Mouse (Mus musculus) c-Kit-positive CD71-negative TER-119-negative erythroid progenitor cells, embryonic 14.5 days (primary cell): ENCODE data around the gene Ripk1.
"Not testable (repeated sequence)": the region's sequence is repeated elsewhere in the genome, so short reads cannot be mapped to it uniquely, and the experiment has no call there.

Source experiments
- DNase-seq: peaks from one replicate; pipeline ENCODE4 v3.0.0-alpha.2; 2013; ENCODE audit warnings: low read depth

The Ripk1 gene

DNA sequence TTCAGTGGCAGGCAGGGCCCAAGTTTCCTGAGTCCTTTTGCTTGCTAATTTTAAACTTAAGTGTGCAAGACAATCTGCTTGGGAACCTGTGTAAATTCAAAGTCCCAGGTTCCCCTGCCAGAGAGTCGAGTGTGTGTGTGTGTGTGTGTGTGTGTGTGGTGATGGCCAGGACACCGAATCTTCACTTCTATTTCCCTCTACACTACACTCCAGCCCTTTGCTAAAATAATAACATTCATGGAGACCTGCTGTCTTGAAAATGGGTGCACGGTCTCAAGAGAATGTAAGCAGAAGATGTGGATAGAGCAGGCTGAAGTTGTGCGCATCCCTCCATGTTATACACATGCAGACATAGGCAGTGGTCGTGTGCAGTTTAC lies 35.9 kb downstream of the Ripk1 start:
- DNase-seq = no peak

DNA sequence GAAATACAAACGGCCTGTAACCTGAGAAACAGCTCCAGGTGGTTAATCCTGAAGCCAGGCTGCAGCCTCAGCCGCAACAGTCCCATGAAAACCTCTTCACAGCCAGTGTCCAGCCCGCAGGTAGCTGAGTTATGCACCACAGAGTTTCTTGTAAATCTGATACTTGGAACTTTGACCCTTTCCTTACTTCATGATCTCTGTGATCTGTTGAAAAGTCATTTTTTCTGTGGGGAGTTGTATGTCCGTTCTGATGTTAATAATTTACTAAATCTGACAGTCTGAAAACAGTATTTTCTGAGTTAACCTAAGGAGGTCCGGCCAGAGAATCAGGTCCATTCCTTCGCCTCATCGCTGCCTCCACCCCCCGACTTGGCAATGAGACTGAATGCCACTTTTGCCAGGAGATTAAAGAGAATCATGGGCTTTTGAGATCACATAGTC lies 36.8 kb downstream of the Ripk1 start:
- DNase-seq = no peak

DNA sequence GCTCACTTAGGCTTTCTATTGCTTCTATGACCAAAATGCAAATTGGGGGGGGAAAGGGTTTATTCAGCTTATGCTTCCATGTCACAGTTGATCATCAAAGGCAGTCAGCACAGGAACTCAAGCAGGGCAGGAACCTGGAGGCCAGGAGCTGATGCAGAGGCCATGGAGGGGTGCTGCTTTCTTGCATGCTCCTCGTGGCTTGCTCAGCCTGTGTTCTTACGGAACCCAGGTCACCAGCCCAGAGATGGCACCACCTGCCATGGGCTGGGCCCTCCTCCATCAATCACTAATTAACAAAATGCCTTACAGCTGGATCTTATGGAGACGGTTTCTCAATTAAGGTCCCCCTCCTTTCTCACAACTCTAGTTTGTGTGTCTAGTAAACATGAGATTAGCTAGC lies 37.9 kb downstream of the Ripk1 start:
- DNase-seq = no peak

DNA sequence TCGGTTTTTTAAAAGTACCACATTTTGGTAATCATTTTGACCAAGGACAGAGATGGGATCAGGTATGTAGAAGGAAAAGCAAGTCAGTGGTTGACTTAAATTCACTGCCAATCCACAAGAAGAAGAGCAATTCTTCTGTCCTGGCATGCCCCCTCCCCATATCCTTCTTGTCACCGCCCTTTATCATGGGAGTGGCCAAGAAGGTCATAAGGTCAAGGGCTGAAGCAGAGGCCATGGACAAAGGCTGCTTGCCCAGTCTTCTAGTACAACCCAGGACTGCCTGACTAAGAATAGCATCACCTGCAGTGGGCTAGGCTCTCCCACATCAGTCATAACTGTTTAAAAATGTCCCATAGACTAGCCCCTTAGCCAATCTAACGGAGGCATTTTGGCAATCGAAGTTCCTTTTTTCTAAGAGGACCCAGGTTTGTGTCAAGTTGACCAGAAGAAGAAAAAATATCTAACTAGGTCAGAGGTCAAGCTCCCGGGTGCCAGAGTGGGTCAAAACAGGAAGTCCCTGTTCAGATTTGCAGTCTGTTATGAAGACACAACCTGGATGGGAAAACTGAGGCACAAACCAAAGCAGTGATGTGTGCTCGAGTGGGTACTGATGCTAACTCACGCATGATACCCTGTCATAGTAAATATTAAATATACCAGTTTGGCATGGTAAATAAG lies 41.7 kb downstream of the Ripk1 start:
- no peak for DNase-seq

DNA sequence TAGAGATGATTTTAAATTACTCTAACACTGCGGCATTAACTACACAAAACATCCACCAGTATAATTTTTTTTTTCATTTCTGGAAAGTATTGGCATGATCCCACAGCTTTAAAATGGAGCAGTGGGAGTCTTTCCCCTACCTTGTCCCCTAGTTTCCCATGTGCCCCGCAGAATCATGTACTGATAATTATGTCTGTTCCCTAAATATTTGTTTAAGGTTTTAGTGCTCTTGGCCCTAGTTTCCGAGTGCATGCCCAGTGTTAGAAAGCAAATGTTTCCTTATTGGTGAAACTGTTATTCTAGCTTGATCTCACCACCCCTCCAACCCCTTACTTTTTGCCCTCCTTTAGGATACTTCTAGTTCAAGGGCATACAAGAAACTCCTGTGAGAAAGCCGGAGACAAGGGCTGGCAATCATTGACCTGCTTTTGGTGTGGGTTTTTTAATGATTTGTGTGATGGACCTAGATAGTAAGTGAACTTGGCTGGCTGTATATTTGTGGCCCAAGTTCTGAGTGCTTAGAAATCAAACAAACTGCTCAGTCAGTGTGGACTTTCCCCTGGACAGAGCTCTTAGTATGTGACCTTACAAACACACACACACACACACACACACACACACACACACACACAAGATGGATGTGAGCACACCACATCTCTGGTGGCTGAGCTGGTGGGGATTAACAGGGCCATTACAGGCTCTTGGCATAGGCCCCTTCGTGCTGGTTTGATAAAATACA lies 43.5 kb downstream of the Ripk1 start:
- DNase-seq = no peak

DNA sequence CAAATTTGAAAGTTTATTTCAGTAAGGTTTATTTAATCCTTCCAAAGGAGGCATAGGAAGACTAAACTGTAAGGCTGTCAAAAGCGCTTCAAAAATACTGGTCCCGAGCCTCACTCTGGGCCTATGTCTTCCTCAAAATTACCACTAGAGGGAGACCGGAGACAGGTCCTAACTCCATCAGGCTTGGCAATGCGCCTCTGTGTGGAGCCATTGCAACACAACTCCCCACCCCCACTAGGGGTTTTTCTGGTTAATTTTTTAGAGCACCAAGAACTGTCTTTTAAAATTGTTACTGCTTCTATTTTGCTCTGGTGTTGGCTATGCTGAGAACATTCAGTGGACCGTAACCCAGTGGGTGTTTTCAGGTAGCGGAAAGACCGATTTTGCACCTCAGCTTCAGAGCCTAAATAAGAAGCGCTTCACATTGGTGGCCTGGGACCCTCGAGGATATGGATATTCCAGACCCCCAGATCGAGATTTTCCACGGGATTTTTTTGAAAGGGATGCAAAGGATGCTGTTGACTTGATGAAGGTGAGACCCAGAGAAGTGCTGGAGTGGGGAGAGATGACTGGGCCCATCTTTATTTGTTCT lies 44.4 kb downstream of the Ripk1 start:
- peak; percentile 72 for DNase-seq

DNA sequence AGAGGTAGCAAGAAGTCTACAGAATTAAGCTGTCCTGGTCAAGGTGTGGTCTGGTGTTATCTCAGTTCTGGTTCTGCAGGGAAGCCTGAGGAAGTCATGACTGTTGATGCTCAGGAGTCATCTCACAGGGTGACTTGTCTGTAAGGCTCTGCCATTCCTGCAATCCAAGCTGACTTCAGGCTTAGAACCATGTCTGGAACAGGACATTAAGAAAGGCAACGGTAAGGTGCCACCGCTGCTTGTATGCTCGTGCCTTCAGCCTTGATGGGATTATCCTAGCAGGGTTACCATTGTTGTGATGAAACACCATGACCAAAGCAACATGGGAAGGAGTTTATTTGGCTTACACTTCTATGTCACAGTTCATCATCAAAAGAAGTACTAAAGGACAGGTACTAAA lies 45.4 kb downstream of the Ripk1 start:
- no peak for DNase-seq

DNA sequence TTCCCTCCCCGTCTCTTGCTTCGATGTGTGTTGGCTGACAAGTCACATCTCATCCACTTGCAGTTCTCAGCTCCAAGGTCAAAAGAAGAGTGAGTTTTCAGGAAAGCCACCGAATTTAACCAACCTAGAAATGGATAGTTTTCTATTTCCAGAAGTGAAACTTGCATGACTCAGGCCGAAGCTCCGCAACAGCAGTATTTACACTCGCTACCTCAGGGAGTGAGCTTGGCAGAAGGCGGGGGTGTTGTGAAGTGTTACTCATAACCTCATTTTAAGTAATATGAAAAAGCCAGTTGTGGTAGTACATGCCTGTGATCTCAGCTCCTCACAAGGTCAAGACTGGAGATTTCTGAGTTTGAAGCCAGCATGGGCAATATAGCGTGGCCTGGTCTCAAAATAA lies 48.3 kb downstream of the Ripk1 start:
- DNase-seq = no peak

DNA sequence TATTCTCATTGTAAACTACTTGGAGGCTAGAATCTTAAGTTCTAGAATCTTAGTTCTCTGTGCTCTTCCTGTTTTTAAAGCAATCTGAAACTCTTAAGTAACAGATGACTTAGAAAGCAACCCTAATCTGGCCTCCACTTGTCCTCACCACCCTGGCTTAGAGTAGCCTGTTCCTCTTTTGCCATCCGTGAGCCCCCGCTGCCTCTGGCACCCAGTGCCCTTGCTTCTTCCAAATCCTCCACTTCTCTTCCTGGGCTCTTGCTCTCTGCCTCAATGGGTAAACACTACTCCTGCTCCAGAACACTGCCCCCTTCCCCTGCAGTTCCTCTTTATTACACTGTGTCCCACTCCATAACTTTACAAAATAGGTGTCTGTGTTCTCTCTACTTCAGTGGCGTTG lies 49.5 kb downstream of the Ripk1 start:
- DNase-seq = no peak

DNA sequence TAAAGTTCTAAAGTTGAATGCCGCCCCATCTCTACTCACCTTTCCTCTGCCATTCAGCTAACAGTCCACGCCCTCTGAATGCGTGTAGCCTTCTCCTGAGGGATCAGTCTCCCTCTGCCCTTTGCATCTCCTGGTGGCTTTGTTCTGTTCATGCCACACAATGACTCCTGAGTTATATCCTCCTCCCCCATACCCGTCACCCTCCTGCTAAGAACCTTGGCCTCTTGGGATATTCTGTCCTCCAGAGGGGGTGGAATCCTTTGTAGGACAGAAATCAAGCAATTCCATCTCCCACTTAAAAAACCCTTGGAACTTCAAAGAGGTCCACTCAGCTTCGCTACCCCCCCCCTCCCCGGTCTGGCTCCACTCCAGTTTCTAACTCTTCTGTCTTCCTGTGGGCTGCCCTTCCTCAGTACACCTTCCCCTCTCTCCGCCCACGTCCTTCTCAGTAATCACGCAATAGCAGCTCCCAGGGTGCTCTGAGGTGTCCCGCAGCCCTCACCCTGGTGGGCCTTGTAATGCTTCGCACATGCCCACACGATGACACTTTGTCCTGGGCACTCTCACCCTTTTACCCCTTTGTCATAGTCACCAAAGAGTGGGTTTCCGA lies 51.6 kb downstream of the Ripk1 start:
- DNase-seq = no peak

DNA sequence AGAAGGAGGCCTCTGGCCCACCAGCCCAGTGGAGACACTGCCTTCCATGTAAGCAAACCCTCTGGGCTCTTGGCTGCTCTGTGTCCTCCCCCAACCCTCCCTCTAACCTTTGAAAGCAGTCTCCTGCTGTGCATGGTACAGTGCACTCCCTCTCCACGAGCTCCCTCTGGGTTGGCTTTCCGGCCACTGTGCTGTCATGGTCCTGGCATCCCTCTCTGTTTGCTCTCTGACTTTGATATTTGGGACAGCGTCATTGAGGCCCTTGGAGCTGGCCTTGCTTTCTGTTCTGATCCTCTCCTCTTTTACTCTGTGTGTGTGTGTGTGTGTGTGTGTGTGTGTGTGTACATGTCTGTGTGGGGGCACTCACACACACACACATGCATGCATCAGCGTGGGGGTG lies 52.2 kb downstream of the Ripk1 start:
- DNase-seq = no peak

DNA sequence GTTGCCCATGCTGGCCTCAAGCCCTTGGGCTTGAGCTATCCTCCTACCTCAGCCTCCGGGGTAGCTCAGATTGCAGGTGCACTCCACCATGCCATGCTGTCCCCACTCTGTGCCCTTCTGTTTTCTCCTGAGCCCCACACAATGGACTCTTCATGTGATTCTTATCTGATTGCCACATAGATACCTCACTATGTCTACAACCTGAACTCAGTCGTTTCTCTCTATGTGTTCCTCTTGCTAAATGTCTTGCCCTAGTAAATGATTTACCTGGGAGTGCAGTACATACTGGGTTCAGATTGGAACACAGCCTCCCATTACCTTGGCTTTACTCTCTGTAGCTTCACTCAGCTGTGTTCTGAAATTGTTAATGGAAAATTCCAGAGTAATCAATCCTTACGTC lies 52.8 kb downstream of the Ripk1 start:
- no peak for DNase-seq

DNA sequence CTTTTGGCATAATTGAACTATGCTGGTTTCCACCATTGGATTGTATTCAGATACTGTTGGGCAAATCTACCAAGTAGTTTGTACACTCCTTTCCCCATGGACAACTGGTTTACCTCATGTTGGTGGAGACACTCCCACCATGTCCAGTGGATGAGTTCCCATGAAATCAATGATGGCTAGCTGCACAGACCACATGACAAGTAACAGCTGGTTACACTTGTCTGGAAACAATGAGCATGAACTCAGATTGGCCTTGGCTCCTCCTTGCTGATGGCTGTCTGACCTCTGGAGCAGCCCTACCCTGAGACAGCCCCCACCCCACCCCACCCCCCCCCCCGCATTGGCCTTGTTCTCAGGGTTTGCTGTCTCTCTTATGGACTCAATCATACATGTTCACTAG lies 55.1 kb downstream of the Ripk1 start:
- DNase-seq = no peak

DNA sequence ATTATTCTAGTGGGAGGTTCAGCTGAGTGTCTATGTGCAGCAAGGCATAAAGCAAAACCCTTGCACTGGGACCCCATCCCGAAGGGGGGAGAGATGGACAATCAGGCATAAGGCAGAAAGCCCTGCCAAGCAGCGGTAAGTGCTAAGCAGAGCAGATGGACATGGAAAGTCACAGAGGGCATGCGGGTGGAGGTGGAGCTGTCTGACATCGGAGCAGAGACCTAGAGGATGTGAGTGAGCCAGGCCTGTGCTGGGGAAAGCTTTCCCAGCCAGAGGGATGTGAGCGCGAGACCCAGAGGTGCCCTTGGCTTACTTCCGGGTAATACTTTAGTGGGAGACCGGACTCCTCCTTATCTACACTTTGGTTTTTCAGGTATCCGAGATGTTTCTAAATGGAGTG lies 57.9 kb downstream of the Ripk1 start:
- no peak for DNase-seq

DNA sequence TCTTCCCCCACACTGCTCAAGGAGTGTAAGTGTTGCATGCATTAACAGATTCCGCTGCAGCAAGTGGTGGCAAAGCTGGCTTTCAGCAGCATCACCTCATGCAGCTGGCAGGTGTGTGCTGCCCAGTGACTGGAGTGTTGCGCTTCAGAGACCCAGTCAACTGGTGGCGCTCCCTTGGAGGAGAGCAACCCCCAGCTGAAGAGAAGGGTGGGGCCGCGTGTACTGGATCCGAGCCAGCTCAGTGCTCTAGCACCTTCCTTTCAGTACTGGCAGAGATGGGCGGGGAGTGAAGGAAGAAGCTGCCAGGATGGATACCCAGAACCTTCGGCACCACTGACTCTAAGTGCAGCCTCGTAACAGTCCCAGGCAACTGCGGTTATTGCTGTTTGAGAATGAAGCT lies 60.3 kb downstream of the Ripk1 start:
- DNase-seq = no peak

DNA sequence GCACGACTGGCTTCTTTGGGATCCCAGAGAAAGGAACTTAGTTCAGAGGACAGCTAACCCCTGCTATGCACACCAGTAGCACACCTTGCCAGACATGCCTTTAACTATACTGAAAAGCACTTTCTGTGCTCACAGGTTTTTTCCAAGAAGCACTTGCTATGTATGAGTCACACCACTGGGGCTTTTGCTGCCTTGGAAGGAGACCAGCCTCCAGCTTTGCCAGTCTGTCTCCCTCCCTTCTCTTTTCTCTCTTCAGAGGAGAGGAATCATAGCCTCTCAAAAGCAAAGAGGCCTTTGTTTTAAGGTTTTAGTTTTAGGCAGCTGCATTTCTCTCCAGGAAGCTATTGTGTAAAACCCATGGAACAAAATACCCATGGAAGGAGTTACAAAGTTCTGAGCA lies 64.2 kb downstream of the Ripk1 start:
- DNase-seq = no peak

DNA sequence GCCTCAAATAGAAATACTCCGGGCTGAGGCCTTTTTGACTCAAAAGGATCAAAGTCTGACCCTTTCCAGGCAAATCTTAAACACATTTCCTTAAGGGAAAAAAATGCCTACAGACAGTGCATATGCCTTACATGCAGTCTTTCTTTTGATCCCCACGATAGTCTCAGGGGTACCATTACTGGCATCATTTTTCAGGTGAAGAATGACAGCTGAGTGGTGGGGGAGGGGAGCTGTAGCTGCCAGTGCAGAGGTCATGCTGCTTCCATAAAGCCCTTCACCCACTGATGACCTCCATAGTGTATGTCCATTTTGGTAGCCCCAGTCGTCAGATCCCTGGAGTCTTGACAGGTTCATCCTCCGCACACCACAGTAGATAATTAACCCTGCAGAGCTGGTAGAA lies 68.1 kb downstream of the Ripk1 start:
- no peak for DNase-seq

DNA sequence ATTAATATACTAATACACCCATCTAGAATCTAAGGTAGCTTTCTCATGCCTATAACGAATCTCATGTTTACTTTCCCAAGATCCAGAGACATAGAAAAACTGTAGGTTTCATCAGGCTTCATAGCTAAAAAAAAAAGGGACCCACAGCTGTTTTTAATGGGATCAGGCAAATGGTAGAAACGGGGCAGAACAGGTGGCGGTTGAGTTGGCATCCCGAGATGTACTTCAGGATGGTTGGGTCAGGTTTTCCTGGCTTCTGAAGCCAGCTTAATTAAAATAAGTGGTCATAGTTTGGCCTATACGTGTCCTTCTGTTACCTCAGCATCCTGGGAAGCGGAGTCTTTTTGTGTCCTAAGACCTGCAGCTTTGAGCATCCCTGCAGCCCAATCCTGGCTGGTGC lies 69.7 kb downstream of the Ripk1 start:
- DNase-seq = no peak

DNA sequence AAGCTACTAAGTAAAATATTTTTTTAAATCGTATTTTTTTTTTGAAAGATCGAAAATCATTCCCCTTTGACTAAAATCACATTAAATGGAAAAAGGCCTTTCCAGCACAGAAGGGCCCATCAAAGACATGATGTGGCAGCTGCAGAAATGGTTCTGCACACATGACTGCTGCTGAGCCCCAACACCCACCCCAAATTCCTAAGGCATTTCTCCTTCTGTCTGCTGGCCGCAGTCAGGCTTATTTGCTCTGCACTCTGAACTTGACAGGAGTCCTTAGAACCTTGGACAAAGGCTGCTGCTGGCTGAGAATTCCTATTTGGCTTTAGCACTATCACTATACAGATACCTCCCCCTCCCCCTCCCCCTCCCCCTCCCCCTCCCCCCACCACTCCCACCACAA lies 70.7 kb downstream of the Ripk1 start:
- no peak for DNase-seq

DNA sequence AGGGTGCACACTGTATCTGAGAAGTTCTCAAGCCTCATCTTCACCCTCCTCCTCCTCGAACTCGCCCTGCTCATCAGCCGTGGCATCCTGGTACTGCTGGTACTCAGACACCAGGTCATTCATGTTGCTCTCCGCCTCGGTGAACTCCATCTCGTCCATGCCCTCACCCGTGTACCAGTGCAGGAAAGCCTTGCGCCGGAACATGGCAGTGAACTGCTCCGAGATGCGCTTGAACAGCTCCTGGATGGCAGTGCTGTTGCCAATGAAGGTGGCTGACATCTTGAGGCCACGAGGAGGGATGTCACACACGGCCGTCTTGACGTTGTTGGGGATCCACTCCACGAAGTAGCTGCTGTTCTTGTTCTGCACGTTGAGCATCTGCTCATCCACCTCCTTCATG lies 72.3 kb downstream of the Ripk1 start:
- DNase-seq = not testable (repeated sequence)

DNA sequence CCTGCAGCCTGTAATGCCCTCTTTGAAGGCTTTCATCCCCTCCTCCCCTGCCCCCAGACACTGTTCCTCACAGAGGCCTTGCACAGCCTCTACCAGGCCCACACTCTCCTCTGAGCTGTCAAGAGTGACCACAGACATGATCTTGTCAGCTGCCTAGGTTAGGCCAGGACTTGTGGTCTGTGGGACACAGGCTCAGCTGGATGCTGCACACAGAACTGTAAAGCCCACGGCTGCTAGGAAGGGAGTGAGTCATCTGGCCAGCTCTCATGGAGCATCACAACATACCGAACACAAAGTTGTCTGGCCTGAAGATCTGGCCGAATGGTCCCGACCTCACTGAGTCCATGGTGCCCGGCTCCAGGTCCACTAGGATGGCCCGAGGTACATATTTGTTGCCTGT lies 73.7 kb downstream of the Ripk1 start:
- not testable (repeated sequence) for DNase-seq

DNA sequence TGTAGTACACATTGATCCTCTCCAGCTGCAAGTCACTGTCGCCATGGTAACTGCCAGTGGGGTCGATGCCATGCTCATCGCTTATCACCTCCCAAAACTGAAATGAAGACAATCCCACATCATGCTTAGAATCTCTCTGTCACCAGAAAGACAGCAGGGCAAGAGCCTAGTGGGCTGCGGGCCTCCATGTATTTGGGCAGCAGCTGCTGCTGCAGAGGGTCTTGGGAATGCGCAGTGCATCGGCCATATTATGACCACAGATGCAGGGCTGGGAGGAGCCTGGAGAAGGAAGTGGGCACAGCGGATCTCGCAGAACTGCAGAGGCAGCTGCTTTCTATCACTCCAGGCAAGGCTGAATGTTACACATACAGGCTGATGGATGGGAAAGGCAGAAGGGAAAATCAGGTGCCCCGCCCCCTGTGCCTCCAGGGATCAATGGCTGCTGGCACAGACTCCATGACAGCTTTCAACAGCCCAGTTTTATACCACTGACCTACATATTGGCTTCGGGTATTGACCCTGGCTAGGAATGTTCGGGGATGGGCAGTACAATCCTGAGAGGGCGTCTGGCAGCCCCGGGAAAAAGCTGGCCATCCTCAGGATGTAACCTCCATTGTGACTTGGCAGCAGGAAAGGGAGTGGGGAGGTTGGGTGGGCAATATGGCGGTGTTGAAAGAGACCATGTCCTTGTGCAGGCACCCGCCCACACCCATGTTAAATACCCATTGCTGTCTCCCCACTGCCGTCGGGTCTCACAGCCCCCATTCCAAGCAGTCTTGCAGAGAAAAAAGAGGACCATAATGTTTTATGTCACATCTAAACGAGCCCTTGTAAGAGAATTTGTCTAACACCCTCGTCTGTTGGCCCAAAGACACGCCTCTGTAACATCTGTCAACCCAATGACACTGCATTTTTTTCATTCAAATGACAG lies 74.7 kb downstream of the Ripk1 start:
- DNase-seq = no peak
